Mouse (Mus musculus) MEL (cell line): Measurements from ENCODE around the gene Unc93b1. TPM values are rescaled to one million over a fixed set of nuclear protein-coding genes. Genes with fewer than 3 reads are reported as not detected.

Experiments
- DNase-seq: peaks from one replicate; pipeline ENCODE4 v3.0.0; 2011; ENCODE audit warnings: low read depth, low spot score
- H3K27ac ChIP-seq: 2 replicates; pipeline ENCODE4 v1.5.1; 2012; ENCODE audit warnings: low read depth, mild to moderate bottlenecking, control low read depth, low read length, moderate library complexity; ENCODE audit not compliant: control insufficient read depth
- H3K27me3 ChIP-seq, 2 experiments: fragments of 150-350 bp in 1 of 2; sonication (generic) in 1 of 2; 2 replicates each; pipeline ENCODE4 v1.6.1; 2012; ENCODE audit warnings: low read length in 2 of 2, mild to moderate bottlenecking in 2 of 2, improper control_type of control experiment in 1 of 2, moderate library complexity in 1 of 2; ENCODE audit not compliant: insufficient read depth in 2 of 2, control insufficient read depth in 1 of 2
- H3K36me3 ChIP-seq, 2 experiments: 2 replicates each; pipeline ENCODE4 v1.6.1; 2012 to 2014; ENCODE audit warnings: low read length in 2 of 2, improper control_type of control experiment in 1 of 2, inconsistent platforms in 1 of 2, mild to moderate bottlenecking in 1 of 2; ENCODE audit not compliant: insufficient read depth in 2 of 2, control insufficient read depth in 1 of 2
- H3K4me1 ChIP-seq, 2 experiments: fragments of 150-350 bp in 1 of 2; sonication (generic) in 1 of 2; 2 replicates each; pipeline ENCODE4 v1.6.1; 2012; ENCODE audit warnings: low read length in 2 of 2, improper control_type of control experiment in 1 of 2, mild to moderate bottlenecking in 1 of 2; ENCODE audit not compliant: insufficient read depth in 2 of 2, control insufficient read depth in 1 of 2
- H3K4me3 ChIP-seq, 2 experiments: fragments of 150-350 bp in 1 of 2; sonication (generic) in 1 of 2; 2 replicates each; pipeline ENCODE4 v1.5.1; 2012; ENCODE audit warnings: low read depth in 2 of 2, low read length in 2 of 2, mild to moderate bottlenecking in 2 of 2, moderate library complexity in 2 of 2, control low read depth in 1 of 2, improper control_type of control experiment in 1 of 2; ENCODE audit not compliant: control insufficient read depth in 1 of 2, insufficient read depth in 1 of 2
- H3K79me2 ChIP-seq: 2 replicates; pipeline ENCODE4 v1.6.1; 2012; ENCODE audit warnings: mild to moderate bottlenecking, low read length, moderate library complexity; ENCODE audit not compliant: control insufficient read depth, poor library complexity, insufficient read depth
- H3K9ac ChIP-seq: 2 replicates; pipeline ENCODE4 v1.6.1; 2012; ENCODE audit warnings: low read depth, mild to moderate bottlenecking, control low read depth, low read length, moderate library complexity; ENCODE audit not compliant: control insufficient read depth, poor library complexity, severe bottlenecking
- H3K9me3 ChIP-seq: fragments of 150-350 bp; sonication (generic); replicated peaks from 2 replicates; pipeline ENCODE4 v1.6.1; 2012; ENCODE audit warnings: mild to moderate bottlenecking, low read length, improper control_type of control experiment, moderate library complexity; ENCODE audit not compliant: insufficient read depth
- E2F4 ChIP-seq: IDR thresholded peaks from 2 replicates; pipeline ENCODE4 v1.6.1; 2011; ENCODE audit warnings: low read depth, low read length, improper control_type of control experiment, borderline replicate concordance
- ELF1 ChIP-seq: IDR thresholded peaks from 2 replicates; pipeline ENCODE4 v1.6.1; 2014; ENCODE audit warnings: low read depth, mild to moderate bottlenecking, inconsistent platforms, low read length, improper control_type of control experiment, moderate library complexity
- GATA1 ChIP-seq: IDR thresholded peaks from 2 replicates; pipeline ENCODE4 v1.6.1; 2011; ENCODE audit warnings: low read depth, low read length, improper control_type of control experiment
- MAFK ChIP-seq: IDR thresholded peaks from 2 replicates; pipeline ENCODE4 v1.6.1; 2011; ENCODE audit warnings: low read depth, mild to moderate bottlenecking, low read length, improper control_type of control experiment, borderline replicate concordance
- MAX ChIP-seq: IDR thresholded peaks from 2 replicates; pipeline ENCODE4 v1.6.1; 2011; ENCODE audit warnings: low read length, improper control_type of control experiment
- MEF2A ChIP-seq: IDR thresholded peaks from 2 replicates; pipeline ENCODE4 v1.6.1; 2014; ENCODE audit warnings: low read depth, mild to moderate bottlenecking, inconsistent platforms, low read length, improper control_type of control experiment; ENCODE audit not compliant: poor library complexity, insufficient replicate concordance, severe bottlenecking; ENCODE audit errors: extremely low read depth
- MYB ChIP-seq: IDR thresholded peaks from 2 replicates; pipeline ENCODE4 v1.6.1; 2011; ENCODE audit warnings: mild to moderate bottlenecking, low read depth, low read length, improper control_type of control experiment
- NELFE ChIP-seq: IDR thresholded peaks from 2 replicates; pipeline ENCODE4 v1.6.1; 2011; ENCODE audit warnings: low read depth, low read length, improper control_type of control experiment
- POLR2A ChIP-seq, 2 experiments: IDR thresholded peaks; 2 replicates each; pipeline ENCODE4 v1.6.1; 2011 to 2012; ENCODE audit warnings: low read length in 2 of 2, mild to moderate bottlenecking in 2 of 2, control low read depth in 1 of 2, improper control_type of control experiment in 1 of 2, low read depth in 1 of 2, moderate library complexity in 1 of 2; ENCODE audit not compliant: control insufficient read depth in 1 of 2, insufficient read depth in 1 of 2, poor library complexity in 1 of 2
- POLR2AphosphoS2 ChIP-seq: IDR thresholded peaks from 2 replicates; pipeline ENCODE4 v1.6.1; 2011; ENCODE audit warnings: low read length, improper control_type of control experiment
- RCOR1 ChIP-seq: IDR thresholded peaks from 2 replicates; pipeline ENCODE4 v1.6.1; 2012; ENCODE audit warnings: low read depth, mild to moderate bottlenecking, inconsistent platforms, low read length, improper control_type of control experiment
- TAL1 ChIP-seq: IDR thresholded peaks from 2 replicates; pipeline ENCODE4 v1.6.1; 2012; ENCODE audit warnings: mild to moderate bottlenecking, inconsistent platforms, low read length, moderate library complexity, mixed read lengths
- USF1 ChIP-seq: IDR thresholded peaks from 2 replicates; pipeline ENCODE4 v1.6.1; 2014; ENCODE audit warnings: low read depth, mild to moderate bottlenecking, inconsistent platforms, low read length, improper control_type of control experiment, moderate library complexity
- USF2 ChIP-seq, 2 experiments: IDR thresholded peaks; 2 replicates each; pipeline ENCODE4 v1.6.1; 2011 to 2012; ENCODE audit warnings: improper control_type of control experiment in 2 of 2, low read length in 2 of 2, borderline replicate concordance in 1 of 2, inconsistent platforms in 1 of 2, low read depth in 1 of 2, mild to moderate bottlenecking in 1 of 2; ENCODE audit not compliant: insufficient read depth in 1 of 2
- ZMIZ1 ChIP-seq: IDR thresholded peaks from 2 replicates; pipeline ENCODE4 v1.6.1; 2012; ENCODE audit warnings: low read depth, mild to moderate bottlenecking, inconsistent platforms, low read length, improper control_type of control experiment, moderate library complexity
- polyA plus RNA-seq, 2 experiments: library from polyadenylated mRNA; stranded (reverse) in 1 of 2; unstranded in 1 of 2; fragments of >175 nt in 1 of 2; fragments of >200 nt in 1 of 2; gene quantifications; 2 replicates each; pipeline versions ENCODE4 v1.2.1 to v1.2.4; 2012; ENCODE audit warnings: low replicate concordance in 2 of 2, low read depth in 1 of 2; ENCODE audit not compliant: insufficient read length in 2 of 2, insufficient read depth in 1 of 2, missing spikeins in 1 of 2
- total RNA-seq: library from RNA; depleted of rRNA; stranded (reverse); fragments of 300-350 nt; gene quantifications from 2 replicates; pipeline ENCODE4 v1.2.3, GENCODE M21; 2012

Gene Unc93b1
- total and polyA plus RNA-seq, 3 experiments = 4.7 to 8.2 TPM; not detected in 1

DNA sequence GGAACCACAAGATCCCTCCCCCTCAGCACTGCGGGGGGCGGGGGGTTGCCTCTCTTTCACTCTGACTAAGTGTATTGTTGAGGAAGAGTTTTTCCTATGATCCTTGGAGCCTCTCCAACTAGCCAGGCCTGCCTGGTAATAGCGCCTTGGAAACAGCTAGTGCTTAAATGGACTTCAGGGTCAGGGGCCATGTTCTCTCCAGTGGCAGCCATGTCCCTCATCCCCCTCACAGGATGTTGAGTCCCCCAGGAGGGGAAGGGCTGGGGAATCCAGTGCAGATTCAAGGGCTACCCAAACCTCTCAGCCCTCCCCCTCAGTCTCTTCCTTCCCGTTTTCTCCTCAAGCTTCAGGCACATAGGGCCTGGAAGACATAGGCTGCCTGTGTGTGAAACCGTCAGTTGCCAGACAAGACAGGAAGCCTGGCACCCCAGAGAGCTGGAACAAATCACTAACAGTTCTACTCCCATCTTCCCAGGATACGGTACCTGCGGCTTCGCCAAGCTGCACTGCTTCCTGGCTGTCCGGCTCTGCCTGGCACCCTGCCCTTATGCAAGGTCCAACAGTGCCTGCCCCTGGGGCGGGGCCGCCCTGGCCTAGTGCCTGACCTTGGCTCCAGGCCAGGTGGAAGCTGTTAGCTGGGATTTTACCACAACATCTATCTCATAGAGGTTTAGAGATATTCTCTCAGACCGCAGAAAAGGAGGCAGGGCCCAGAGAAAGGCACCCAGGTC lies 5.6 kb upstream of the Unc93b1 start, which contains the start of gene Aldh3b1:
Gene Aldh3b1 (minus strand): TSS at position 598 of the 731 bp plus-strand sequence.
- no peak for TF ChIP-seq POLR2AphosphoS2
- peak; percentile 95 for TF ChIP-seq RCOR1
- TF ChIP-seq, all 39 proteins: peak for 1
- Histone ChIP-seq H3K4me3 (no peak within 1 kb of the TSS), H3K79me2 (no peaks in the 10 kb centered on the region), H3K9me3 (no peaks in the 10 kb centered on the region), H3K9ac (no peak within 1 kb of the TSS), H3K27me3 (no peaks in the 10 kb centered on the region; a peak in 1 of 4 replicates), H3K27ac (no peak within 1 kb of the TSS), H3K36me3 (peaks cover 0 to 2% of the 10 kb centered on the region in 2 experiments; a peak in 1 of 4 replicates), H3K4me1 (peaks cover 0 to 18% of the 10 kb centered on the region in 2 experiments; a peak in 2 of 4 replicates)
- peak; percentile 60 for DNase-seq

- Histone ChIP-seq H3K79me2 (no peaks in the 10 kb centered on the region; the same call in 1 of the 2 replicates), H3K36me3 (peaks cover 0 to 2% of the 10 kb centered on the region in 2 experiments; a peak in 1 of 4 replicates), H3K4me1 (peaks cover 0 to 12% of the 10 kb centered on the region in 2 experiments; a peak in 2 of 4 replicates), H3K27ac (no peak overlapping the region), H3K27me3 (no peaks in the 10 kb centered on the region; a peak in 1 of 4 replicates), H3K4me3 (no peak overlapping the region), H3K9ac (no peak overlapping the region), H3K9me3 (no peaks in the 10 kb centered on the region)
- TF ChIP-seq USF1 = peak; percentile 67
- no peak for TF ChIP-seq GATA1
- no peak for DNase-seq
Measured at GRCm38 (mm10) chr19:3930262-3931057, 4.5 kb upstream of the Unc93b1 start.

DNA sequence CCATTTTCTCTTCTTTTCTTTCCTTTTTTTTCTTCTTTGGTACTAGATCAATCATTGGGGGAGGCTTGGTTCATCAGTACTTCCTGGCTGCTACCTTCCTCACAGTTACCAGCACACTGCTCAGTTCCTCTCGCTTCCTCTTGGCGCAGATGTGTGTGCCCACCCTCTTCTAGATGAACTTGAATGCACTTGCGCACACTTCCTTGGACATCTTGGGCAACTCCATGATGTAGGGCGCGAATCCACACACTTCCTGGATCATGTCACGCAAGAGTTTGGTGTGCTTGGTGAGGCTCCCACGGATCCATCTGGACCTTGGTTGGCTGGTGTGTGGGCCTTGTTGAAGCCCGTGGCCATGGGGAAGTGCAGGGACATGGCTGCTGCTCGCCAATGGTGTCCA lies 3.3 kb upstream of the Unc93b1 start:
- H3K4me3 ChIP-seq = no peak overlapping the region
- H3K27me3 ChIP-seq = no peaks in the 10 kb centered on the region; a peak in 1 of 4 replicates
- H3K27ac ChIP-seq = no peak overlapping the region
- no peak for DNase-seq
- no peak overlapping the region for H3K9ac ChIP-seq
- peaks cover 0 to 18% of the 10 kb centered on the region in 2 experiments; a peak in 3 of 4 replicates for H3K4me1 ChIP-seq
- TF ChIP-seq ZMIZ1 (no peak), ELF1 (no peak), MYB (no peak), MAX (no peak), POLR2A (IDR thresholded peaks at IDR 0.05; ENCODE audit: control insufficient read depth in 1 of 2, insufficient read depth in 1 of 2, low read depth in 1 of 2, low read length in 2 of 2, poor library complexity in 1 of 2) (no peak), USF2 (IDR thresholded peaks at IDR 0.05; ENCODE audit: borderline replicate concordance in 1 of 2, insufficient read depth in 1 of 2, low read depth in 1 of 2, low read length in 2 of 2) (no peak), TAL1 (no peak), USF1 (no peak), MAFK (no peak), E2F4 (no peak), MEF2A (no peak), NELFE (no peak)
- no peaks in the 10 kb centered on the region; the same call in 1 of the 2 replicates for H3K79me2 ChIP-seq
- H3K36me3 ChIP-seq = peaks cover 0 to 2% of the 10 kb centered on the region in 2 experiments; a peak in 2 of 4 replicates
- H3K9me3 ChIP-seq = no peaks in the 10 kb centered on the region
